Mouse (Mus musculus) cortical plate, adult 2 months (tissue): ENCODE measurements around the gene Olfr978.

Experiments used
- CTCF ChIP-seq: fragments of 200-500 bp; IDR thresholded peaks from 2 replicates; pipeline ENCODE4 v1.5.1; 2011; ENCODE audit warnings: mild to moderate bottlenecking, control low read depth, low read length; ENCODE audit not compliant: insufficient read depth; ENCODE audit errors: extremely low read depth
- POLR2A ChIP-seq: fragments of 200-500 bp; IDR thresholded peaks from 2 replicates; pipeline ENCODE4 v1.6.1; 2011; ENCODE audit warnings: mild to moderate bottlenecking, low read length, control low read depth; ENCODE audit not compliant: insufficient read depth; ENCODE audit errors: extremely low read depth

DNA sequence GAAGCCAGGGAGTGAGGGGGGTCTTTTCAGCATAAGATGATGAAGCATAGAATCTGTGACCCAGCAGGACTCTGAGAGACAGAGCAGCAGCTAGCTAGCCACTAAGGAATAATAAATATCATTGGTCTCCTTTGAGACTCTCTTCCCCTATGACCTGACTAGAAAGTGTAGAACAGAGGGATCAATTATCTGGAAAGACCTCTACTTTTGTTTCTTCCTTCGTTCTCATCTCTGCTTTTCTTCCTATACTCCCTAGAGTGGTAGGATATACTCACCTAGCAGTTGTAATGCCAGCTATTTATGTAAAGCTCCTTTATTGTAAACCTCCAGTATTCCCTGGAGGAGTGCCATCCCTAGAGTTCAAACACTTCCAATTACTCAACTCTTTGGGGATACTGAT lies 40.0 kb upstream of the Olfr978 start, which contains the start of gene Olfr975:
- no peak for TF ChIP-seq CTCF
- no peak for TF ChIP-seq POLR2A
